Mouse (Mus musculus) granulocyte monocyte progenitor cell, adult 5-6 weeks (primary cell): Measurements from ENCODE around the gene C2cd4b. TPM values are rescaled to one million over a fixed set of nuclear protein-coding genes. Genes with fewer than 3 reads are reported as not detected.

Source experiments
- ATAC-seq: replicated peaks from 2 replicates; pipeline ENCODE4 v1.8.0; 2016; ENCODE audit warnings: mild to moderate bottlenecking, moderate TSS enrichment, inconsistent platforms; ENCODE audit not compliant: poor library complexity, severe bottlenecking
- total RNA-seq, 2 experiments: library from RNA; stranded (forward) in 1 of 2; stranded (reverse) in 1 of 2; fragments of 200-712, 200-1000 nt in 1 of 2; fragments of >200 nt in 1 of 2; fragmentation: Nextera tagmentation in 1 of 2; gene quantifications; 2 replicates each; pipeline ENCODE4 v1.2.3; 2014 to 2017

Gene C2cd4b
- total RNA-seq, 2 experiments from 2014 or later: not detected

DNA sequence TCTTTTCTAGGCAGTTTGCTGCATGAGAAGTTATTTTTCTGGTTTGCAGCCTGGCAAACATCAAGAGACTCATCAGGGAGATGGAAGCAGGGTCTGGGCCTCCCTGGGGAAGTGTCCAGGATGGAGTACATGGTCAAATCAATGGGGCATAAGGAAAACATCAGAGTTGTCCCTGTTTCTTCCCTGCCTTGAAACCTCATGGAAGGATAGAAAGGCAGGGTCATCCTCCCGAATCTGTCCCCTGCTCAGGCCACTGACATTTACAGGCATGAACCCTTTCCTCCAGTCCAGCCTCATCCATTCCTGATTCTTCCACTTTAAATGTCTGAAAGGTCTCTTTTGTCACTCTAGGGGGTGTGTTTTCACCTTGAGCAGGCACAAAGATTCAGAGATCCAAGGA lies 10.2 kb downstream of the C2cd4b start:
- ATAC-seq: no peak

DNA sequence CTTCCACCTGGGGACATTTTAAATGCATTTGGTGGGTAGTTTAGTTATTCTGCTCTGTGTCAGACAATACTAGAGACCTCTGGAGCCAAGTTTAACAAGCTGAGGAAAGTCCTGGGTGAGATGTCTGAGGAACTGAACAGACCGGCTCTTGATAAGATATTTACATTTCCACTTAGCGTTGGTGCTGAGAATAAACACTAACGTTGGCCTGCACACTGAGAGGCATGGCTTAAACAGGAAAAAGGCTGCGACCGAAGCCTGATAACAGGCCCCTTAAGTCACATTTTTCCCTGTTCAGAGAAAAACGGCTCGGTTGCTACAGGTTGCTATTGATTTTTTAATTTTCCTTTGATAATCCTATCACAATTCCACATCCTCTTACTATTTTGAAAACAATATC lies 12.1 kb downstream of the C2cd4b start:
- ATAC-seq: no peak

DNA sequence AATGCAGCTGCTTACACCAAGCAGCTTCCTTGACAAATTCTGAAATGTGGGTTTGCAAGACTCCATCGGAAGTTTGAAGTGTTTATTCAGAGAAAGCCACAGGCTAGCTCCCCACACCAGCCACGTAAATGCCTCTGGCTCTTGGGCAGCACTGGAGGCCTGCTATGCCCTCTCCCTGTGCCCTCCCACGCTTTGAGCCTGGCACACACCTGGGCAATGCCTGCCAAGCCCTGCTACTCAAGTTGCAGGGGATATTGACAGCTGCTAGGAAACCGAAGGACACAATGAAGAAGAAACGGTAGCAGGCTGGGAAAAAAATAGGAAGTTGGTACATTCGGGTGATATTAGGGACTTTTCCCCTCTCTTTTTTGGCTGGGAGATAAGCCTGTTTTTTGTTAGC lies 15.0 kb downstream of the C2cd4b start:
- no peak for ATAC-seq

DNA sequence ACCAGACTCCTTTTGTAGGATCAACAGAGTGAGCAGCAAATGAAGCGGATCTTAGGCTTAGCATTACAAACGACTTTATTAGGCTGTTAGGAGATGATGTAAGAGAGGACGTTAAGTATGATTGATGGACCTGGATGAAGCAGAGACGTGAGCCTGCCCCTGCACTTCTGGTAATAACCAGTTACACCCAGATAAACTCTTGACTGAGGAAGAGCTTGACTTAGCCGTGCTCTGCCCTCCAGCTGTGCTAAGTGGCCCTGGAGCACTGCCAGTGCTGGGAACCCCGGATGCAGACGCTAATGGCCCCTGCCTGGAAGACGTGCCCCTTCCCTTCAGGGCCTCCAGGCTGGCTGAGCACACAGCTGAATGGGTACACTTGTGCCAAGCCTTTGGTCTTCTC lies 19.3 kb downstream of the C2cd4b start:
- no peak for ATAC-seq

DNA sequence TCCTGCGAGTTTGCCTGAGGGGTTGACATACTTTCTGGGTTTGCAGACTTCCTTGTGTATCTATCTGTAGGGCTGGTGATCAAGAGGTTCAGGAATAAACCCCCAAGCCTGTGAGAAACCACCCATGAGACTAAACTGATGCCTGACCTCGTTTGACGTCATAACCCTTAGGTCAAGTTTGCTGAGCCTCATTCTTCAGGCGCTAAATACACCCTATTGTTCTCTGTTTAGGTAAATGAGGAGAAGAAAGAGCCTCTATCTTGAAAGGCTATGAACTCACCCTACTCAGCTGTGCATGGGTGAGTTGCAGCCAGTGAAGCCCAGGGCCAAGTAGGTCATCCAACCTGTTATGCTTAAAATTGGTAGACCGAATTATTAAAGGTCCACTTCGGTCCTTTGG lies 23.5 kb downstream of the C2cd4b start:
- ATAC-seq: no peak

DNA sequence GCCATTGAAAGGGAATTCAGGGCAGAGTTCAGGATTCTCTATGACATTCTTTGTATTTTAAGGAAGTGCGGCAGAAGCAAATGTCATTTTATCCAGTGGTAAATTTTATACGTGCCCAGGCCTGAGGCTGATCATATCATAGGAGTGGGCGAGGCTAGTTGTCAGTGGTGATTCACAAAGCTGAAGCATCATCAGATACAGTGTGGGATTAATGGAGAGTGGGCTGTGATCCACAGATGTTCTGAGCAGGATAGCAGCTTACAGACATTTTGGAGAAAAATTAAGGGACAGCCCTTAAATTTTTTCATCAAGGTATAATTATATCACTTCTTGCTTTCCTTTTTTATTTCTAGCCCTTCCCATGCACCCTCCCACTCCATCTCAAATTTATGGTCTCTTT lies 24.2 kb downstream of the C2cd4b start:
- no peak for ATAC-seq

DNA sequence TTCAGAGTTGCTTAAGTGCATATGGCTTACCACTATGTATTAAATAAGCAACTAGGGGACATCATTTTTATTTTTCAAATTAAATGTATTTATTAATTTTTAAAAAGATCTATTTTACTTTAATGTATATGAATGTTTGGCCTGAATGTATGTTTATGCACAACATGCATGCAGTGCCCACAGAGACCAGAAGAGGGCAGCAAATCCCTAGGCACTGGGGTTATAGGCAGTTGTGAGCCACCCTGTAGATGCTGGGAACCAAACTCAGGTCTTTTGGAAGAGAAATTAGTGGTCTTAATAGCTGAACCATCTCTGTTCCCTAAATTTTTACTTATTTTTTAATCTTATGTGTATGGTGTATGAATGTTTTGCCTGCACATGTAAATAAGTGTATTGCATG lies 24.7 kb downstream of the C2cd4b start:
- no peak for ATAC-seq

DNA sequence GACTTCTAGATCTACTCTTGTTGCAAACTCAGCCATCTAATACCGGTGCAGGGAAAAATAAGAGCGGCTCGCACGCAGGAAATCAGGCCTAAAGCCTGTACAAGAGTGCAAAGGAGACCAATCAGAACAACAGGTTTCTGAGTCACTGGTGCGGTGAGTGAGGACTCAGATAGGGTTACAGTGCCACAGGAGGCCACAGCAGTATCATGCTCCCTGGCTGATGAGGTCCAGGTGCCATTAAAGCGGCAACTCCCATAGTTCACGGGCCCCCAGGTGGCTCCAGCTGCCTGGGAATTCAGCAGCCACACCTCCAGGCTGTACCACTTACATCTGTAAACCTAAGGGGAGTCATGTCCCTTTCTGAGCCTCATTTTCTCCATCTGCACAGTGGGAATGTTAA lies 27.1 kb downstream of the C2cd4b start:
- no peak for ATAC-seq

DNA sequence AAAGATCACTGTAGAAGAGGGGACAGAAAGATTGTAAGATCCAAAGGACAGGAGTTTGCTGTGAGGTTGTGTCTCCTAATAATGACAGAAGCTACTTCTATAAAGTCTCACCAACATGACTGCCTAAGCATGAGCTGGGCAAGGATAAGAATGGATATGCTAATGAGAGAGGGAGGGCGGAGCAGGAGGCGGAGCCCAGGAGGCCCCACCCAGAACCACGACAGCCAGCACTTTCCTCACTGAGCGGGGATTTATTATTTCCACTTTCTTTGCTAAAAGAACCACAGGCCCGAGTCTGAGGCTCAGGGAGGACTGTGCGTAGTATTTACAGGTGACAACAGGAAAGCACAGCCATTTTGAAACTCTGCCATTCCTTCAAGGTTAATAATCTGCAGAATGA lies 28.4 kb downstream of the C2cd4b start:
- ATAC-seq: no peak

DNA sequence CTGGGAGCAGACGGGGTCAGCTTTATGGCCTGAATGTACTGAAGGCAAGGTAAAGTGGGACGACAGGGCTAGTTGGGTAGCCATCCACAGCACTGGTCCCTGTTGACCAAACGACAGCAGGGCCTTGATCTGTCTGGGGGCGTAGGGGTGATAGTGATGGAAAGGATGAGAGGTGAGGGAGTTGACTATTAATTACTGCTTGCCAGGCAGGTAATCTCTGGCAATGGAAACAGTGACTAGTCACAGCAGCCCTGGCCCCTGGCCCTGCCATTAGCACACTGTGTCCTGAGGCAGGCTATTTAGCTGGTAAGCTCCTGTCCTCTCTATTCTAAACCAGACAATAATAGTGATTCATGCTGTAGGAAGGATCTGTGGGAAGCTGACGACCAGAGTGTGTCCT lies 33.2 kb downstream of the C2cd4b start:
- no peak for ATAC-seq

DNA sequence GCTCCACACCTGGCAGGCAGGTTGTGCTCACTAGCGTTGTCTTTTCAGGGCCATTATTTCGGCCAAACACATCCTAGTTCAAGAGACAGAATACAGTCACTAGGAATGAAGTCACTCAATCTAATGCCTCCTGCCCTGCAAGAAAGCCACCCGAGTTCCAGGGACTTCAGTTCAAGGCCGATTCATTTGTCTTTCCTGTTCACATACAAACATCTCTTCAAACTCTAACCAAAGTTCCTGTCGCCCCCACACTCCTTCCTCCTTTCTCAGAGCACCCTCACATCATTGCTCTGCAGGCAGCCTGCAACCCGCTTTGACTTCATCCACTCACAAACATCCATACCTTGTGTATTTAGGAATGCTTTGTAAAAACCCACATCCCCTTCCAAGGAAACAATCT lies 34.3 kb downstream of the C2cd4b start:
- ATAC-seq: no peak

DNA sequence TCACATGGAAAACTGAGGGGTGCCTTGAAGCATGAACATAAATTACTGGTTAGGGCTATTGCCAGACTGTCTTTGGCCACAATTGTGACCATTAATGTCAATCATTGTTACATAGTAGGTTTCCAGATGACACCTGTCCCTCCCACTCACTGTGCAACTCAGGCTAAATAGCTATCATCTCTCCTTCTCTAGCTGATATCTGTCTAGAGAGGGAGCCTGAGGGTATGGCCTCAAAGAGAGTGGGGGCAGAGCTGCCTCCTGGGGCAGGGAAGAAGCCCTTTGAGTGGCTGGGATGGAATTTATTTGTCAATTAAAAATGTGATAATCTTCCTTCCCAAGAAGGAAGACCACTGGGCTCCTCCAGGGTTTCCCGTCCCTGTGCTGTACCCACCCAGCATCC lies 35.0 kb downstream of the C2cd4b start:
- ATAC-seq: no peak

DNA sequence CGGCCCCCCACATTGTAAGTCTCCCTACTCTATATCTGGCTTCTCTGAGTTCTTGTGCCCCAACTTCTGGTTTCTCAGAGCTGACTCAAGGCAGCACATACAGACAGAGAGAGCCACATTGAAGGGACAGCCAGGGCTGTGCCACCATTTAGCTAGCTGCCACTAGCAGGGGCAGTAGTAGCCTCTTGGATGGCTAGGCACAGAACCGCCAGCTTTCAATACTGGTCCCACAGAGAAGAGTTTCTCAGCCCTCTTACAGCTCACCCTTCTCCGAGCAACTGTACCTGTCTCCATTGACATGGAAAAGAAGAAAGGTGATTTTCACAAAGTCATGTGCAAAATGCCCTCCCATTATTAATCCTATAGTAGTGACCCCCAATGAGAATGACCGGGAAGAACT lies 35.4 kb downstream of the C2cd4b start:
- no peak for ATAC-seq

DNA sequence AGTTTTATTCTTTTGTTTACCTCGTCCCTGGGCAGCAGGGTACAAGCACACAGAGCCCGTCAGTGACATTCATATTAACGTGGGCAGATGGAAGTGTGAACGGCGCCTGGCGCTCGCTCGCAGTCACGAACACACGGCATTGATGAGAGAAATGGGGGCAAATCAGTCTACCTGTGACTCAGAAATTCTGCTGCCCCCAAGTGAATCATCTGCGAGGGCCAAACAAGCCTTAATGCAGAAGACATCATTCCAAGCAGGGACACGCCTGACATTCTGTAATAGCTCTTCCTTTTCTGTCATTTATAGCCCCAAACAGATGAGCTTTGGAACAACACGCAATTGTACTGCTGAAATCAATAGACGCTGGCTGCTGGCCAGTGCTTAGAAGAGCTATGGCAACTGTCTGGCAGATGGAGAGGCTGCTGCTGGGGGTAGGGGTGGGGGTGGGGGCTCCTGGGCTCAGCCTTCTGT lies 36.0 kb downstream of the C2cd4b start:
- ATAC-seq: no peak

DNA sequence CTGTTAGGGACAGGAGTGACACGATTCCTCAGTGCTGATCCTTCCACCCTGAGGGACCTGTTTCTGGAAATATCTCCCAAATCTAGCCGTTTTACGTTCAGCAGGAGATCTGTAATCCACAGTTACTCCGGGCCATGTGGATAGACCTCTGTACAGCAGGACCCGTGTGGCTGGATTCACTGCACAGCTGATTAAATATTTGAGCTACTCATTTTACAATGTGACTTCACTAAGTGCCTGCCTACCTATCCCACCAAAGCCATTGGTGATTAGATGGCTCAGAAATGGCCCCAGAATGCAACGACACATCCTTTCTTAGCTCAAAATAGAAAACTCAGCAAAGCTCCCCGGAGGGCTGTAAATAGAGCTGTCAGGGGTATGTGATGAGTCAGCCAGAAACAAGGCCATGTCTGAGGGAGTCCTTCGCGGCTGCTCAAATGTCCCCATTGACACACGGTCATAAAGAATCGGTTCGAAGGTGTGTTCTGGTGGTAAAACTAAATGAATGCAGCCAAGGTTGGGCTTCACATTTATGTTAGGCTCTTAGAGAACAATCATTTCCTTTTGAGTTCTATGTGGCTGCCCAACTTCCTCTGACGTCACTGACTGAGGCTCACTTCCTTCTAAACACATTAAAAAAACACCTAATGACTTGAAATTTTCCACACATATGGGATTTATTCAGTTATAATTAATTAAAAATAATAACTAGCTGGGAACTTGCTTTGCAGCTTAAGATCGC lies 40.0 kb downstream of the C2cd4b start:
- ATAC-seq: 0 out of 2 replicates have a peak, but pooled peaks have one; percentile 33

DNA sequence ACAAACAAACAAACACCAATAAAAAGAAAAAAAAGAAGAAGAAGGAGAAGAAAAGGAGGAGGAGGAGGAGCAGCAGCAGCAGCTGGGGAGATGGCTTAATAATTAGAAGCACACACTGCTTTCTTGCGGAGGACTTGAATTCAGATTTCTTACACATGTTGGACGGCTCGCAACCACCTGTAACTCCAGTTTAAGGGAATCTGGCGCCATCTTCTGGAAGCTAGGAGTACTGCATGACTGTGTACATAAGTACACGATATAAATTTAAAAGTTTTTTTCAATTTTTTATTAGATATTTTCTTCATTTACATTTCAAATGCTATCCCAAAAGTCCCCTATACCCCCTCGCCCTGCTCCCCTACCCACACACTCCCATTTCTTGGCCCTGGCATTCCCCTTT lies 43.0 kb downstream of the C2cd4b start:
- peak; percentile 46; the same call in 1 of the 2 replicates for ATAC-seq

DNA sequence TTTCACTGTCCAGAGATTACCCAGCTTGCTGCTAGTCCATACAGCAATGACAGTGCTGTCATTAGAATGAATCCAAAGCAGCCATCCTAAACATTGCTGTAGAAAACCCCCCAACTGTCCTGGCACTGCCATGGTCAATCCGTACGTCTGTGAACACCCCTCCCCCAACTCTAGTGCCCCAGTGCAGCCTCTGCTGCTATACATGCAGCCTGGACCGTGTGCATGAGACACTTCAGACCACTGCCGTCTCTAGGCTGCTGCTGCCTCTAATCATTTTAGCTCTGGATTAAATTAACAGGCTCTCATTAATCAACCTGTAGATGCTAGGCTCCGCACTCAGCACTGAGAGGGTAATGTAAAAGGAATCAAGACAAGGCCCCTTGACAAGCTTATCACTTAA lies 47.8 kb downstream of the C2cd4b start:
- no peak for ATAC-seq

DNA sequence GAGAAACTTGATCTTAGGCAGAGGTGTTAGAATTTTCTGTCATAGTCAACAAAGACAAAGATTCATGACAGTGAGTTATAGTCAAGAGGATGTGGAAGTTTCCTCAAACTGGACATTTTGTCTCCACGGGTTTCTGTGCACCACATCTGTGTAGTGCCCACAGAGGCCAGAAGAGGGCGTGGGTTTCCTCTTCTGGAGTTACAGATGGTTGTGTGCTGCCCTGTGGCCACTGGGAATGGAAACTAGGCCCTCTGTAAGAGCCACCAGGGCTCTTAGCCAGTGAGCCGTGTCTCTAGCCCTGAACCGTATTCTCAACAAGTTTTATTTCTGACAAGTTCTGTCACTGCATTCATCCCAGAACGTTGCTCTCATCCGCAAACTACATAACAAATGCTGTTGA lies 51.3 kb downstream of the C2cd4b start:
- ATAC-seq: no peak

Other genes starting within 250 kb of the C2cd4b start
- 0.28 TPM in 1 of 2 replicates, not detected in the other for gene Tln2, start 199.7 kb upstream of the C2cd4b start, total RNA-seq (2014; fragmentation: Nextera tagmentation)
- gene Tln2, start 199.7 kb upstream of the C2cd4b start, total RNA-seq (2017): 1.4 and 7.0 TPM in 2 replicates
- not detected in 2 replicates for gene C2cd4a, start 72.9 kb downstream of the C2cd4b start, total RNA-seq (2014; fragmentation: Nextera tagmentation)
- gene C2cd4a, start 72.9 kb downstream of the C2cd4b start, total RNA-seq (2017): not detected in 2 replicates
- 61.5 and 75.6 TPM in 2 replicates for gene Vps13c, start 81.0 kb downstream of the C2cd4b start, total RNA-seq (2014; fragmentation: Nextera tagmentation)
- 56.3 and 67.9 TPM in 2 replicates for gene Vps13c, start 81.0 kb downstream of the C2cd4b start, total RNA-seq (2017)